Mouse (Mus musculus) layer of hippocampus, adult 2 months (tissue): ENCODE results near the gene Cyp2b13. TPM values are rescaled to one million over a fixed set of nuclear protein-coding genes. Genes with fewer than 3 reads are reported as not detected.
A peak's percentile ranks its signal among the peaks of the same experiment; 100 is the strongest.
"Not testable (repeated sequence)": the region's sequence is repeated elsewhere in the genome, so short reads cannot be mapped to it uniquely, and the experiment has no call there.

Experiments
- DNase-seq, 2 experiments: peaks; one replicate each; pipeline ENCODE4 v3.0.0; 2022; ENCODE audit warnings: low spot score in 2 of 2
- H3K27ac ChIP-seq: fragments of 200-600 bp; 2 replicates; pipeline ENCODE4 v1.8.1; 2022
- H3K4me3 ChIP-seq: fragments of 200-600 bp; 2 replicates; pipeline ENCODE4 v1.8.1; 2022; ENCODE audit warnings: mild to moderate bottlenecking
- CTCF ChIP-seq: fragments of 200-600 bp; conservative IDR thresholded peaks from 2 replicates; pipeline ENCODE4 v1.8.1; 2022; ENCODE audit warnings: antibody characterized with exemption, mild to moderate bottlenecking, moderate library complexity
- long read RNA-seq, 2 experiments: library from polyadenylated mRNA; stranded (forward); transcript quantifications; one replicate each; pipeline ENCODE4 v2.0.0; 2021; ENCODE audit warnings: borderline mapping rate in 2 of 2
- total RNA-seq, 2 experiments: library from RNA; stranded (reverse); gene quantifications; 2 replicates each; pipeline ENCODE4 v1.2.3; 2021

The Cyp2b13 gene
- total RNA-seq: not detected
- long read RNA-seq, experiment 1: 0 reads
- long read RNA-seq, experiment 2: 0 reads

DNA sequence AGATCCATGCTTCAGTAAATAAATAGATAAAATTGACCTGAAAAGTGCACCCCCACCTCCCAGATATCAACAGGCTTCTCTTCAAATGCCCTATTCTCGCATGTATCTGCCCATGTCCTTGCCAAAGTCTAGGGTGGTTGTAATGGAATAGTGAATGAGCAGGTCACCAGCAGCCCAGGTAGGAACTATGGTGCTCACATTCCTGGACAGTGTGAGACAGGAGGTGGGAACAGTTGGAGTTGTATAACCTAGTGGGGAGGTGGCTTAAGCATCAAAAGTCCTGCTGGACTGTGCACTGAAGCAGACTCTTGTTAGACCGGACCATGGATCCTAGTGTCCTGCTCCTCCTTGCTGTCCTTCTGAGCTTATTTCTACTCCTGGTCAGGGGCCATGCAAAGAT is at the start of gene Cyp2b13:
TSS of gene Cyp2b13 (plus strand) at position 301 of the 400 bp plus-strand sequence.
- not testable (repeated sequence) for H3K4me3 ChIP-seq, H3K27ac ChIP-seq, DNase-seq

DNA sequence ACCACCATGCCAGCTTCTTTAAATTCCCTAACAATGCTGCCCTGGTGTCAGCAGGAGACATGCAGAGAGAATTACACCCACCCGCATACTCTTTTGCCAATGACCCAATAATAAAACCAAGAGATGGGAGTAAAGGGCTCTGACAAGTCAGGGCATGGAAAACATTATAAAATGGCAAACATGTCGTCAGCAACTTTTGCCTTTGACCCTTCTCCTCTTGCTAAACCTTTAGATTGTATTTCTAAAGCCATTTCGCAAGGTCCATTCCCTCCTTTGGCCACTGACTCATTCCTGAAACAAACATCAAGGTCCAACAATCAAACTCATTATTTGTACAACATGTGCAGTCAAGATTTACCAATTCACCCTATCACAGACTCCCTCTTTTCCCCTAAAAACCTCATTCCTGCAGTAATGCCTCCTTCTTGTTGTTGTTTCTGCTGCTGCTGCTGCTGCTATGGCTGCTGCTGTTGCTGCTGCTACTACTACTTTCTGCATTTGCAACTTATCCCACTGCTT is 41.4 kb upstream of the Cyp2b13 start:
- DNase-seq, H3K27ac ChIP-seq, H3K4me3 ChIP-seq: not testable (repeated sequence)

- not testable (repeated sequence) for DNase-seq, H3K4me3 ChIP-seq
These were observed 6.2 kb upstream of the Cyp2b13 start for GRCm38 (mm10) chr7:26054885-26055630.

GRCm38 (mm10) chr7:26071677-26072076 is 10.4 kb downstream of the Cyp2b13 start:
- not testable (repeated sequence) for H3K4me3 ChIP-seq, H3K27ac ChIP-seq, DNase-seq

More at GRCm38 (mm10) chr7:26054885-26055630, 6.2 kb upstream of the Cyp2b13 start:
- H3K27ac ChIP-seq: not testable (repeated sequence)

DNA sequence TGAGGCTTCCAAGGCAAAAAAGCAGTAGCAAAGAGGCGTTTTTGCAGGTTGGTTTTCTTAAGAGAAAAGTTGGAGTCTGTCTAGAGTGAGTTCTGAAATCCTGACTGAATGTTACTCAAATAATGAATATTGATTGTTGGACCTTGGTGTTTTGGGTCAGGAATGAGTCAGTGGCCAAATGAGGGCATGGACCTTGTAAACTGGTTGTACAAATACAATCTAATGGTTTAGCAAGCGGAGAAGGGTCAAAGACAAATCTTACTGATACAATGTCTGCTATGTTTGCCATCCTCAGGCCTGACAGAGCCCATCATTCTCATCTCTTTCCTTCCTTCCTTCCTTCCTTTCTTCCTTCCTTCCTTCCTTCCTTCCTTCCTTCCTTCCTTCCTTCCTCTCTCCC is 21.3 kb downstream of the Cyp2b13 start:
- Histone ChIP-seq H3K4me3 (no peak overlapping the region), H3K27ac (no peak overlapping the region)
- no peak for DNase-seq
- TF ChIP-seq CTCF: no peak

GRCm38 (mm10) chr7:26087391-26087790 is 26.1 kb downstream of the Cyp2b13 start:
- no peak overlapping the region for H3K27ac ChIP-seq
- DNase-seq: no peak
- H3K4me3 ChIP-seq: no peak overlapping the region
- TF ChIP-seq CTCF: no peak

GRCm38 (mm10) chr7:26088578-26088977 is 27.3 kb downstream of the Cyp2b13 start:
- DNase-seq, H3K4me3 ChIP-seq, H3K27ac ChIP-seq: not testable (repeated sequence)
- 0 out of 2 replicates have a peak, but pooled peaks have one; percentile 7 for TF ChIP-seq CTCF

- DNase-seq, H3K4me3 ChIP-seq, H3K27ac ChIP-seq: not testable (repeated sequence)
These were observed 78.3 kb downstream of the Cyp2b13 start for GRCm38 (mm10) chr7:26139623-26140022.

- not testable (repeated sequence) for DNase-seq, H3K27ac ChIP-seq, H3K4me3 ChIP-seq
These were observed 82.4 kb downstream of the Cyp2b13 start for GRCm38 (mm10) chr7:26143657-26144056.

Other genes starting within 250 kb of the Cyp2b13 start
- gene Cyp2s1, start 244.6 kb upstream of the Cyp2b13 start, total RNA-seq: 1 to 10 TPM; 1.4 to 2.3 TPM
- under 1 TPM; 0.25 to 0.26 TPM for gene Cyp2b10, start 163.9 kb upstream of the Cyp2b13 start, total RNA-seq
- gene Cyp2b9, start 111.9 kb downstream of the Cyp2b13 start, total RNA-seq: not detected
- not detected for gene Vmn1r184, start 198.8 kb downstream of the Cyp2b13 start, total RNA-seq
- not detected for gene Cyp2a4, start 245.7 kb downstream of the Cyp2b13 start, total RNA-seq